Mouse (Mus musculus): Measurements from ENCODE around the gene Camta2. TPM values are rescaled to one million over a fixed set of nuclear protein-coding genes. Genes with fewer than 3 reads are reported as not detected.
A peak's percentile ranks its signal among the peaks of the same experiment; 100 is the strongest.

Gene Camta2
- polyA plus RNA-seq (2016; fragmentation: Nextera tagmentation; extraction: Ambion mirVana): 12.6 and 13.9 TPM in 2 replicates

DNA sequence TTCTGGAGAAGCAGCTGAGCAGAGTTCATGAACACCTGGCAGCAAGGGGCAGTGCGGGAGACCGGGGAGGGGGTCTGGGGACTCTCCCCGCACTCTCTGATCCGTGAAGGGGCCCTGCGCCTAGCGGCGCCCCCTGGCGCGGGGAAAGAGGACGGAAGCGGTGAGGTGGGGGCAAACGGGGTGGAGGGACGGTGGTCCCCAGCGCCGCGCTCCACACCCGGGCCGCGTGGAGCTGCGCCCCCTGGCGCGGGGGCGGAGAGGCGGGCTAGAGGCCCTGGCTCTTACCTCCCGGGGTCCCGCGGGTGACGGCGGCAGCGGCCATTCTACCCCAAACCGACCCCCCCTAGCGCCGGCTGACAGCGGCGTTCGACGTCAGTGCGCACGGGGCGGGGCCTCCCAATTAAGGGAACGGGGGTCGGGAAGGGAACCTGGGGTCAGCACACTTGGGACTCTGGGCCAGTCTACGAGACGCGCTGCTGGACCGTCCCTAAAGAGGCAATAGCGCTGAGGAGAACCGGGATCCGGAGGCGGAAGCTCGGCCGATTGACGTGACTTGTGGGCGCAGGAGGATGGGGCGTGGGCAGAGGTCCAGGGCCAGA is at the start of gene Camta2:
TSS of gene Camta2 (minus strand) at position 505 of the 599 bp plus-strand sequence.
- under 1% methylated on average over 47 of the region's 55 CpGs for WGBS
- peak within 1 kb of the TSS; percentile 78 for H3K27ac ChIP-seq
- H3K4me3 ChIP-seq (replicated peaks): peak within 1 kb of the TSS; percentile 84
- no peaks in the 10 kb centered on the region for H3K27me3 ChIP-seq
- peaks cover 24% of the 10 kb centered on the region for H3K36me3 ChIP-seq (replicated peaks)
- peak; percentile 86 for ATAC-seq (ENCODE audit: low FRiP score)
- no peaks in the 10 kb centered on the region for H3K9me3 ChIP-seq
- H3K9ac ChIP-seq: peak within 1 kb of the TSS; percentile 84
- H3K4me1 ChIP-seq: peaks cover 26% of the 10 kb centered on the region
- H3K4me2 ChIP-seq: peak within 1 kb of the TSS; percentile 86

- WGBS: 77% methylated on average over 5 of the region's 5 CpGs
- H3K36me3 ChIP-seq (replicated peaks): peaks cover 5% of the 10 kb centered on the region
- H3K27me3 ChIP-seq: no peaks in the 10 kb centered on the region
- no peak for ATAC-seq (ENCODE audit: low FRiP score)
- no peaks in the 10 kb centered on the region for H3K4me1 ChIP-seq
- no peak overlapping the region for H3K27ac ChIP-seq
- H3K4me2 ChIP-seq: no peak overlapping the region
- no peak overlapping the region for H3K4me3 ChIP-seq (replicated peaks)
- H3K9me3 ChIP-seq: no peaks in the 10 kb centered on the region
- H3K9ac ChIP-seq: no peak overlapping the region
Observed at GRCm38 (mm10) chr11:70733256-70733655, 45.4 kb upstream of the Camta2 start.

GRCm38 (mm10) chr11:70731178-70731577 is 43.3 kb upstream of the Camta2 start:
- Histone ChIP-seq H3K27ac (no peak overlapping the region), H3K9ac (no peak overlapping the region), H3K27me3 (no peaks in the 10 kb centered on the region), H3K4me1 (no peaks in the 10 kb centered on the region), H3K36me3 (replicated peaks) (peaks cover 26% of the 10 kb centered on the region), H3K4me2 (no peak overlapping the region), H3K4me3 (replicated peaks) (no peak overlapping the region), H3K9me3 (no peaks in the 10 kb centered on the region)
- WGBS: 71% methylated on average over 5 of the region's 5 CpGs
- no peak for ATAC-seq (ENCODE audit: low FRiP score)

DNA sequence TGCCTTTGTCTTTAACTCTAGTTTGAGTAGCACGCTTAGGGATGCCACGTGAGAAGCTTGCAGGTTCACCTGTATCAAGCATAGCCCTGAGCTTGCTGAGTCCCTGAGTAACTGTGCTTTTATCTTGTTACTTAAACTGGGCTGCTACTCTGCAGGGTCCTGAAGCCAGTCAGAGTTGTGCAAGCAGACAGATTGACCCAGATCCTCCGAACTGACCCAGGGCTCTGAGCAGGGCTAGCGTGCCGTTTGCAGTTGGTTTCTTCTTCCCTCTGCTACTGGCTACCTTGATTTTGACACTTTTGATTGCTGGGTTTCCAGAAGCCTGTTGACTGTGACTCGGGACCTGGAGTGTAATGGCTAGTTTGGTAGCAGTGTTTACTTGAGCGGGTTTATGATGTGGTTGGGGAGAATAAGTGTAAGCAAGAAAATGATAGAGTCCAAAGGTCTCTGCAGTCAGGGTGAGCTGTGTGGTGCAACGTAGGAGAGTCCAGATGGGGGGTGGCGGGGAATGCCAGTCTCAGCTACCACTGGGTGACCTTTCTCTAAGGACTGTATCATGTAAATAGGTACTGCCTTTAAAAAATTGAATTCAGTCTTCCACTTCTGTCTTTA is 42.6 kb upstream of the Camta2 start:
- no peak for ATAC-seq (ENCODE audit: low FRiP score)
- H3K36me3 ChIP-seq (replicated peaks): peaks cover 32% of the 10 kb centered on the region
- H3K4me3 ChIP-seq (replicated peaks): no peak overlapping the region
- H3K4me2 ChIP-seq: no peak overlapping the region
- no peak overlapping the region for H3K9ac ChIP-seq
- WGBS: 84% methylated on average over 9 of the region's 9 CpGs
- H3K27ac ChIP-seq: no peak overlapping the region
- no peaks in the 10 kb centered on the region for H3K27me3 ChIP-seq
- no peaks in the 10 kb centered on the region for H3K4me1 ChIP-seq
- H3K9me3 ChIP-seq: no peaks in the 10 kb centered on the region

- Histone ChIP-seq H3K36me3 (replicated peaks) (peaks cover 57% of the 10 kb centered on the region), H3K4me1 (no peaks in the 10 kb centered on the region), H3K4me3 (replicated peaks) (no peak overlapping the region), H3K9me3 (no peaks in the 10 kb centered on the region), H3K27me3 (no peaks in the 10 kb centered on the region), H3K4me2 (no peak overlapping the region), H3K27ac (no peak overlapping the region), H3K9ac (no peak overlapping the region)
- 89% methylated on average over 5 of the region's 5 CpGs for WGBS
- ATAC-seq (ENCODE audit: low FRiP score): no peak
Observed at GRCm38 (mm10) chr11:70727385-70727784, 39.5 kb upstream of the Camta2 start.

DNA sequence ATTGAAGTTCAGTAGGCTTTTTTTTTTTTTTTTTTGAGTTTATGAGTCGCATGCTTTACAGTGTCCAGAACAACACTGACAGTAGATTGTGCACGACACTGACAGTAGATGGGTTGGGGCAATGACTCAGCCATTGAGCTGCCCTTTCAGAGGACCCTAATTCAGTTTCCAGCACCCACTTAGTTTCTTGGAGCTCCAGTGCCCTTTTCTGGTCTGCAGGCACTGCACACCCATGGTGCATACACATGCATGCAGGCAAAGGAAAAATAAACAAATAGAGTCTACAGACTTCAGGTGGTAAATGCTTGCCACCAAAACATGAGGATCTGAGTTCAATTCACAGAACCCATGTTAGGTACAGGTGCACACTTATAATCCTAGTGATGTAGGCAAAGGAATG is 38.7 kb upstream of the Camta2 start:
- Histone ChIP-seq H3K9me3 (no peaks in the 10 kb centered on the region), H3K4me1 (no peaks in the 10 kb centered on the region), H3K27ac (no peak overlapping the region), H3K27me3 (no peaks in the 10 kb centered on the region), H3K4me3 (replicated peaks) (no peak overlapping the region), H3K9ac (no peak overlapping the region), H3K36me3 (replicated peaks) (peaks cover 63% of the 10 kb centered on the region), H3K4me2 (no peak overlapping the region)
- ATAC-seq (ENCODE audit: low FRiP score): no peak
- 94% methylated on average over 2 of the region's 2 CpGs for WGBS

GRCm38 (mm10) chr11:70724706-70725105 is 36.8 kb upstream of the Camta2 start:
- no peak for ATAC-seq (ENCODE audit: low FRiP score)
- WGBS: 96% methylated on average over 9 of the region's 9 CpGs
- Histone ChIP-seq H3K4me1 (no peaks in the 10 kb centered on the region), H3K27ac (no peak overlapping the region), H3K9ac (no peak overlapping the region), H3K27me3 (no peaks in the 10 kb centered on the region), H3K4me2 (no peak overlapping the region), H3K9me3 (no peaks in the 10 kb centered on the region), H3K4me3 (replicated peaks) (no peak overlapping the region), H3K36me3 (replicated peaks) (peaks cover 81% of the 10 kb centered on the region)

GRCm38 (mm10) chr11:70721072-70721471 is 33.2 kb upstream of the Camta2 start:
- Histone ChIP-seq H3K27me3 (no peaks in the 10 kb centered on the region), H3K9me3 (no peaks in the 10 kb centered on the region), H3K9ac (no peak overlapping the region), H3K4me2 (no peak overlapping the region), H3K4me1 (no peaks in the 10 kb centered on the region), H3K36me3 (replicated peaks) (peaks cover 90% of the 10 kb centered on the region), H3K27ac (no peak overlapping the region), H3K4me3 (replicated peaks) (no peak overlapping the region)
- WGBS: 92% methylated on average over 3 of the region's 3 CpGs
- no peak for ATAC-seq (ENCODE audit: low FRiP score)

DNA sequence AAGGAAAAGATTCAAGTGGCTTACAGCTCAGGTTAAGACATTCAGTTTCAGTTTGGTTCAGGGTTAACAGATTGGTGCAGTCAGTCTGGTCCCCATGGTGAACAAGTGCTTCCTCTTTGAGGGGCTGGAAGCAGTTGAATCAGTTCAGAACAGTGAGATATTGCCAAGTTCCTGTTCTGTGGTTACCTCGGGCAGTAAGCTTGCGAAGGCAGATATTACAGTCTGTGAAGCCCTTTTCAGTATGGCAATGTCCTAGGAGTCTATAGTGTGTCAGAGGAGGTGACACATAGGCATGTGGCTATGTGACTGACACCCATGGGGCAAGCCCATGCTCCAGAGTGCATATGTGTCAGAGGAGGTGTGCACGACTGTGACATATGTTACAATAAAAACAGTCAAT is 32.7 kb upstream of the Camta2 start:
- Histone ChIP-seq H3K36me3 (replicated peaks) (peaks cover 88% of the 10 kb centered on the region), H3K4me2 (no peak overlapping the region), H3K4me1 (no peaks in the 10 kb centered on the region), H3K4me3 (replicated peaks) (no peak overlapping the region), H3K27ac (no peak overlapping the region), H3K9ac (no peak overlapping the region), H3K27me3 (no peaks in the 10 kb centered on the region), H3K9me3 (no peaks in the 10 kb centered on the region)
- ATAC-seq (ENCODE audit: low FRiP score): no peak
- 92% methylated on average over 3 of the region's 3 CpGs for WGBS

GRCm38 (mm10) chr11:70718481-70718880 is 30.6 kb upstream of the Camta2 start:
- H3K27me3 ChIP-seq: no peaks in the 10 kb centered on the region
- WGBS: 77% methylated on average over 5 of the region's 5 CpGs
- no peak overlapping the region for H3K9ac ChIP-seq
- H3K4me1 ChIP-seq: no peaks in the 10 kb centered on the region
- H3K27ac ChIP-seq: no peak overlapping the region
- H3K4me3 ChIP-seq (replicated peaks): no peak overlapping the region
- no peak for ATAC-seq (ENCODE audit: low FRiP score)
- peaks cover 67% of the 10 kb centered on the region for H3K36me3 ChIP-seq (replicated peaks)
- no peak overlapping the region for H3K4me2 ChIP-seq
- no peaks in the 10 kb centered on the region for H3K9me3 ChIP-seq

GRCm38 (mm10) chr11:70715832-70716231 is 27.9 kb upstream of the Camta2 start:
- H3K36me3 ChIP-seq (replicated peaks): peaks cover 62% of the 10 kb centered on the region
- H3K4me3 ChIP-seq (replicated peaks): no peak overlapping the region
- no peaks in the 10 kb centered on the region for H3K27me3 ChIP-seq
- 0 out of 2 replicates have a peak overlapping the region, but pooled peaks have one; percentile 17 for H3K9ac ChIP-seq
- H3K9me3 ChIP-seq: no peaks in the 10 kb centered on the region
- ATAC-seq (ENCODE audit: low FRiP score): no peak
- 91% methylated on average over 6 of the region's 6 CpGs for WGBS
- H3K4me2 ChIP-seq: no peak overlapping the region
- H3K4me1 ChIP-seq: no peaks in the 10 kb centered on the region
- no peak overlapping the region for H3K27ac ChIP-seq

- Histone ChIP-seq H3K27ac (no peak overlapping the region), H3K27me3 (no peaks in the 10 kb centered on the region), H3K9me3 (no peaks in the 10 kb centered on the region), H3K4me2 (no peak overlapping the region), H3K36me3 (replicated peaks) (peaks cover 57% of the 10 kb centered on the region), H3K4me1 (no peaks in the 10 kb centered on the region), H3K4me3 (replicated peaks) (no peak overlapping the region), H3K9ac (no peak overlapping the region)
- 88% methylated on average over 6 of the region's 6 CpGs for WGBS
- no peak for ATAC-seq (ENCODE audit: low FRiP score)
Observed at GRCm38 (mm10) chr11:70713222-70713621, 25.3 kb upstream of the Camta2 start.

DNA sequence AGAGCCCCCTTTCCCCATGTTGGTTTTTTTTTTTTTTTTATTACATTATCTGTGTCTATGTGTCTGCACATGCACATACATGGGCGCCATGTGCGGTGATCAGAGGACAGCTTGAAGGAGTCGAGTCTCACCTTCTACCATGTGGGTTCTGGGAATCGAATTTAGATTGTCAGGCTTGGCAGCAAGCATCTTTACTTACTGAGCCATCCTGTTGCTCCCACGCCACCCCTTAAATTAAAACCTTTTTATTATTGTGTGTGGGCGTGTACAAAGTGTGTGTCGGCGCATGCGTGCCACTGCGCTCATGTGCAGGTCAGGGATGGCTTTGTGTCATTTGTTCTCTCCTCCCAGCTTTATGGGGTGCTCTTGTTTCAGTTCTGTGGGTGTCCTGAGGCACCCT is 23.1 kb upstream of the Camta2 start:
- Histone ChIP-seq H3K4me1 (no peaks in the 10 kb centered on the region), H3K27me3 (no peaks in the 10 kb centered on the region), H3K36me3 (replicated peaks) (peaks cover 58% of the 10 kb centered on the region), H3K4me2 (no peak overlapping the region), H3K9ac (no peak overlapping the region), H3K4me3 (replicated peaks) (no peak overlapping the region), H3K9me3 (no peaks in the 10 kb centered on the region), H3K27ac (no peak overlapping the region)
- 93% methylated on average over 10 of the region's 10 CpGs for WGBS
- no peak for ATAC-seq (ENCODE audit: low FRiP score)
